Mouse (Mus musculus): ENCODE results near the gene Bnip1.

Gene Bnip1

GRCm38 (mm10) chr17:26780750-26781571 lies at the start of gene Bnip1:
Gene Bnip1, plus strand, starts transcription at chr17:26781066.
- DNase-seq, result peak; percentile 65 to 77

- DNase-seq, result no peak
Observed at GRCm38 (mm10) chr17:26742581-26742980, 38.3 kb upstream of the Bnip1 start.

- no peak for DNase-seq
Observed at GRCm38 (mm10) chr17:26743294-26743693, 37.6 kb upstream of the Bnip1 start.

- no peak for DNase-seq
Observed at GRCm38 (mm10) chr17:26749975-26750374, 30.9 kb upstream of the Bnip1 start.

- no peak for DNase-seq
Observed at GRCm38 (mm10) chr17:26752297-26752696, 28.6 kb upstream of the Bnip1 start.

- no peak for DNase-seq
Observed at GRCm38 (mm10) chr17:26753476-26753875, 27.4 kb upstream of the Bnip1 start.

- DNase-seq, result no peak
Observed at GRCm38 (mm10) chr17:26767100-26767753, 13.6 kb upstream of the Bnip1 start.

- no peak for DNase-seq
Observed at GRCm38 (mm10) chr17:26767754-26768124, 13.1 kb upstream of the Bnip1 start.

- no peak for DNase-seq
Observed at GRCm38 (mm10) chr17:26776211-26776610, 4.7 kb upstream of the Bnip1 start.

- DNase-seq, result no peak
Observed at GRCm38 (mm10) chr17:26778001-26778400, 2.9 kb upstream of the Bnip1 start.

- DNase-seq, result no peak
Observed at GRCm38 (mm10) chr17:26778430-26779100, 2.3 kb upstream of the Bnip1 start.

- DNase-seq, result no peak
Observed at GRCm38 (mm10) chr17:26779471-26779870, 1.4 kb upstream of the Bnip1 start.

- no peak for DNase-seq
Observed at GRCm38 (mm10) chr17:26781610-26782043, 761 bp downstream of the Bnip1 start.

- no peak for DNase-seq
Observed at GRCm38 (mm10) chr17:26784525-26784924, 3.7 kb downstream of the Bnip1 start.

GRCm38 (mm10) chr17:26786586-26786985 lies 5.7 kb downstream of the Bnip1 start:
- no peak for DNase-seq

- DNase-seq, result no peak
Observed at GRCm38 (mm10) chr17:26788986-26789385, 8.1 kb downstream of the Bnip1 start.

GRCm38 (mm10) chr17:26789460-26790268 lies 8.8 kb downstream of the Bnip1 start:
- DNase-seq, result peak; percentile 24 to 34

- DNase-seq, result peak; percentile 58 to 60
Observed at GRCm38 (mm10) chr17:26790269-26791214, 9.7 kb downstream of the Bnip1 start.

- no peak for DNase-seq
Observed at GRCm38 (mm10) chr17:26791580-26791979, 10.7 kb downstream of the Bnip1 start.

GRCm38 (mm10) chr17:26792096-26792495 lies 11.2 kb downstream of the Bnip1 start:
- DNase-seq, result no peak

GRCm38 (mm10) chr17:26793068-26793765 lies 12.4 kb downstream of the Bnip1 start:
- DNase-seq, result no peak

All from spleen, adult 18-20 months (tissue).